Mouse (Mus musculus): Measurements from ENCODE around the gene Mrpl12.
A peak's percentile ranks its signal among the peaks of the same experiment; 100 is the strongest.

GRCm38 (mm10) chr11:120489054-120489761 is 4.8 kb downstream of the Mrpl12 start:
- TF ChIP-seq CTCF (IDR thresholded peaks at IDR 0.05; ENCODE audit: low read depth) (peak; percentile 97), EP300 (IDR thresholded peaks at IDR 0.05; ENCODE audit: low read depth) (no peak)
